Mouse (Mus musculus): ENCODE results near the gene Exoc3l4.

Gene Exoc3l4

GRCm38 (mm10) chr12:111436170-111436569, 19.4 kb downstream of the Exoc3l4 start:
- DNase-seq = no peak

DNA sequence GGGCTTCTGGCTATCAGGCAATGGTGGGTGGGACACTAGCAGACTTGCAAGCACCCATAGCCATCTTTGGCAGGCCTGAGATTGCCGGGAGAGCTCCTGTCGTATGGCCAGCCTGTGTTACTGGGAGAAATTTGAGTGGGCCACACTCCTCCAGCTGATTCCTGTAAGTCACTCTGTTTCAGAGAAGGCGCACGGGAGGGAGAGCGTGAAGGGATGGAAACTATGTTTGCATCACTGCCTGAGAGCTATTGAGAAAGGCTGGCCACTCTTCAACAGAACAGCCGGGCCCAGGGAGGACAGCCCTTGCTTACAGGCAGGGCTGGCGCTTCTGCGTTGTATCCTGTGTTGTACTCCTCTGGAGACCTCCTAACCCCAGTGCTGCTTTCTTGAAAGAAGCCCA, 19.8 kb downstream of the Exoc3l4 start:
- DNase-seq = no peak

DNA sequence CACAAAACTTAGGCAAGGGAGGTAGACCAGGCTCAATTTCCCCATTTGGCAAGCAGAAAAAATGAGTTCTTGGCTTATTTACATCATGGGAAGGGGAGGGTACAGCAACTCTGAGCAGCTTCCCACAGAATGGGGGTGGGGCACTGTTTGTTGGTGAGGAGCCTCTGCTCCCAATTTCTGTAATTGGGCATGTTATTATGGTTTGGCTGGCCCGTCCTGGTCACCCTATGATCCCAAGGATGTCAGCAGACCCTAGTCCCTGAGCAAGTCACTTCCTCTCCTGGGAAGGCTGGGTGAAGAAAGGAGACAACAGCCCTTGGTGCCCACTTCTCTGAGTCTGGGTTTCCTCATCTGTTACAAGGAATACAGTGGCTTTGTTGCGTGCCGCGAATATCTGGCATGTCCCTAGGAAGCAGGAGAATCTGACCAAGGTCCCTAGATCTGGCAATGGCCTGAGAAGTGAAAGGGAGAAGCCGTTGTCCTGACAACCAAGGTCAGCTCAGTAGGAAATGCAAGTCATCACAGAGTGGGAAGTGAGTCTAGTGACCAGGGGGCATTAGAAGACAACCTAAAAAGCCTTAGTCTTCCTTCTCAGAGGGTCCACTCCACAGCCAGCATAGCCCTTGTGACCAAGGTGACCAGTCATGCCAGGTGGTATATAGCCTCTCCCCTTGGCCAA, 20.5 kb downstream of the Exoc3l4 start:
- DNase-seq = no peak

- DNase-seq = no peak
Measured at GRCm38 (mm10) chr12:111438850-111439249, 22.0 kb downstream of the Exoc3l4 start.

GRCm38 (mm10) chr12:111440701-111441373, 24.0 kb downstream of the Exoc3l4 start:
- DNase-seq = no peak

- DNase-seq = no peak
Measured at GRCm38 (mm10) chr12:111441523-111441922, 24.7 kb downstream of the Exoc3l4 start.

GRCm38 (mm10) chr12:111442309-111443010, 25.6 kb downstream of the Exoc3l4 start, which contains the start of gene Tnfaip2:
TSS of gene Tnfaip2 (plus strand) at chr12:111442469.
- peak; percentile 98 for DNase-seq

GRCm38 (mm10) chr12:111443011-111443870, 26.4 kb downstream of the Exoc3l4 start:
- peak; percentile 91 for DNase-seq

- peak; percentile 59 for DNase-seq
Measured at GRCm38 (mm10) chr12:111443921-111444831, 27.4 kb downstream of the Exoc3l4 start.

DNA sequence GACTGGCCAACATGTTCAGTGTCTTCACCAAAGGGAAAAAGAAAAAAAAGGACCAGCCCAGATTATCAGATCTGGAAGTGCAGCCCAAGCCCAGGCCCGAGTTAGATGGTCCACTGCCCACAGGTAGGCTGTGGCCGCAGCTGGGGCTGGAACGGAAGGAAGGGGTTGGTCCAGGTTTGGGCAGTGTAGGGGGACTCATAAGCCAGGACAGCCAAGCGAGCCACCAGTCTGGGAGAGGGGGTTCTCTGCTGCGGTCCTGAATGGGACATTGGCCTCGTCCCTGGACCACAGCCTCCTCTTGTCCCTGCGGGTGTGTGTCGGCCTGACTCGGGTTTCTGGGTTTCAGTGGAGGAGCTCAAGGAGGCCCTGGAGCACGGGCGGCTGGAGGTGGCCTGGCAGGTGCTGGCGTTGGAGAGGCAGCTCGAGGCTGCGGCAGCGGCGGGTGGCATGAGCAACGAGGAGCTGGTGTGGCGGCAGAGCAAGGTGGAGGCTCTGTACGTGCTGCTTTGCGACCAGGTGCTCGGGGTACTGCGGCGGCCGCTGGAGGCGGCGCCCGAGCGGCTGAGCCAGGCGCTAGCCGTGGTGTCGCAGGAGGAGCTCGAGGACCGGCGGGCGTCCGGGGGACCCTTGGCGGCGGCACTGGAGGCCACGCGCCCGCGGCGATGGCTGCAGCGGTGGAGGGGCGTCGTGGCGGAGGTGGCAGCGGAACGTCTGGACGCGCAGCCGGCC, 28.5 kb downstream of the Exoc3l4 start:
- no peak for DNase-seq

GRCm38 (mm10) chr12:111445890-111446613, 29.2 kb downstream of the Exoc3l4 start:
- no peak for DNase-seq

DNA sequence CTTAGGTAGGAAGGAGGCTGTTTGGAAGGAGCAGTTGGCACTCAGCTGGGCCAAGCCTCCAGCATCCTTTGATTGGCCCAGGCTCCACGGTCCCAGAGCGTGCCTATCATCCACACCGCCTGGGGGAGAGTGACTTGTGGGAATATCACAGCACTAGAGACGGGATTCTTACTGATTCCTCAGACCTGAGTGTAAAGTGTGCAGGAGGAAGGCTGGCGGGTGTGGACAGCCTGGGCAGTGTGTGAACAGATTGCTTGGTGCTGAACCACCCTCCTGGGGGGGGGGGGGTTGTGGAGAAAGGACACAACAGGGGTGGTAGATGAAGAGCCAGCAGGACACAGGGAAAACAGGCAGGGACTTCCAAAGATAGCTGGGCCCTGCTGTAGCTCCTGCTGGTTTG, 29.9 kb downstream of the Exoc3l4 start:
- DNase-seq = no peak

- no peak for DNase-seq
Measured at GRCm38 (mm10) chr12:111447350-111447749, 30.5 kb downstream of the Exoc3l4 start.

DNA sequence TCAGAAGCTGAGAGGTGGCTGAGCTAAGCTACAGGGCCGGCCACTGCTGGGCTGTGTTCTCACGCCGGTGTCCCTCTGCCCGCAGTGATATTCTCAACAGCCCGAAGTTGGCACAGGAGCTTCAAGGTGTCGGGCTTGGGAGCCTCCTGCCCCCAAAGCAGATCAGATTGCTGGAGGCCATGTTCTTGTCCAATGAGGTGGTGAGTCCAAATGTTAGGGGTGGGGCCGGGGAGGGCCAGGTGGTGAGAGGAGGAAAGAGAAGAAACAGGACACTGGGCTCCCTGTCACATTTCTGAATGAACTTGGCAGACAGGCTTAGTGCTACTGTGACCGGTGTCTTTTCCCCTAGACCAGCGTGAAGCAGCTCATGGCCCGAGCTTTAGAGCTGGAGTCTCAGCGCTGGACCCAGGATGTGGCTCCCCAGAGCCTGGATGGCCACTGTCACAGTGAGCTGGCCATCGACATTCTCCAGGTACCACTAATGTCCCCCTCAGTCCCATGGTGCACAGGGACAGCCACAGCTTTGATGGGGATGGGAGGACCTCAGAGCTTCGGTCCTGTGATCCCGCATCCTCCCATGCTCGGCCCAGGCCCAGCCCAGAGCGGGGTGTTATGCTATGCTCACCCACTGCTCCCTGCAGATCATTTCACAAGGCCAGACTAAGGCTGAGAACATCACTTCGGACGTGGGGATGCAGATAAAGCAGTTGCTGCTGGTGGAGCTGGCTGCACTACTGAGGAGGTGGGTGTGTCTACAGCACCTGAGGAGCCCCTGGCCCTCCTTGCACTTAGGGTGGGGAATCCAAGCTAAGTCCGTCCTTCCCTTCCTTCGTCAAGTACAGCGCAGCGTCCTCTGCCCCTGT, 31.3 kb downstream of the Exoc3l4 start:
- DNase-seq = no peak

DNA sequence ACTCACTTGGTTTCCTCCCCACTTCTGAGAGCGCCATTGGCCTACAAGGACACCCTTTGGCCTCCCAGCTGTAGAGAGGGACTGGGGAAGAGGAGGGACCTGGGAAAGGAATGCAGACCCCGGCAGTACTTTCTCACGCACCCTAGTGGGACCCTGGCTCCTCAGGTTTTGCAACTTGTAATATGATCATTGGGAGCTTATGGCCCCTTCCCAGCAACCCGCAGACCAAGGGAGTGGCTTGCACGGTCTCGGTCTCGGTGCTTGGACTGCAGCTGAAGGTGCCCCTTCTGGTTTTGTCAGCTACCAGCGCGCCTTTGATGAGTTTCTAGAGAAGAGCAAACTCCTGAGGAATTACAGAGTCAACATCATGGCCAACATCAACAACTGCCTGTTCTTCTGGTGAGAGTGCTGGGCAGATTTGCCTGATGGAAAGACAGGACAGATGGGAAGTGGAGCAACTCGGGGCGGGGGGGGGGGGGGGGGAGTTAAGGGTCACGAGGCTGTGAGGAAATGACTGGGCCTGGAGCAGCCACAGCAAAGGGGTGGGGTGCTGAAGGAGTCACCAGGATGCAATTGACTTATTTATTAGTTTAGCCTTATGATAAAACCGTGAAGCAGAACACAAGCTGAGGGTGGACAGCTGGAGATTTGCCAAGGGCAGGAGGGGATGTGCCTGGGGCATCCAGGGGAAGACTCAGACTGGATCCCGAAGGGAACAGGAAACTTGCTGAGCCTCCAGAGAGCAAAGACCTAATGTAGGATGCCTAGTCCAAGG, 32.3 kb downstream of the Exoc3l4 start:
- no peak for DNase-seq

DNA sequence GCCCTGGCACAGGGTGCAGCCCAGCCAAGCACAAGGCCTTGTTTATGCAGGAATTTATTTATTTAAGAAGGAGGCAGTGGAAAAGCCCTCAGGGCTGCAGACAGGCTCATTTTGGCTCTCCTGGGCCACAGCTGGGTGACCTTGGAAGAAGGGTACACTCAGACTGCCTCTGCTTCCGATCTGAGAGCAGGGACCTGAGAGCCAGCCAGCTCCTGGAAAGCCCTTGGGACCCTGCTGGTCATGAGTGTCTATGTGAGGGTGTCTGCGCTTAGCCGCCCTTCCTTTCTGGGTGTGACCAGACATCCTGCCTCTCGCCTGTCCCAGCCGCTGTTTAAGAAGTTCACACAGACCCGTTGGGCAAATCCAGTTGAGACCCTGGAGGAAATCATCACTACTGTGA, 33.5 kb downstream of the Exoc3l4 start:
- DNase-seq = no peak

DNA sequence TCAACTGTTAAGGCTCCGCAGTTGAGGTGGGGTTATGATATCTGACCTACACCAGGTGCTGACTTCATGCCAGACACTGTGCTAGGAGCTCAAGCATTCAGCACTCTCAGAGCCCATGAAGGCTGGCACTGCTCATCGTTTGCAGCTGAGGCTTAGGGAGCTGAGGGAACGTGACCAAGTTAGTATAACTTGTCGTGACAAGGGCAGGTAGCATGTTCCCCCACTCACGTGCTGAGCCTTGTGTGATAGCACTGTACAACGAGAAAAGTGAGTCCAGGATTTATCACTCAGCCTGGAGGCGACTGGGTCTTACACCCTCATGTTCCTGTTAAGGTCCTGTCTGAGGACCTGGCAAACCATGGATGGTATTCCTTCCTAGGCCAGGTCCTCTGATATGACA, 34.7 kb downstream of the Exoc3l4 start:
- DNase-seq = no peak

- no peak for DNase-seq
Measured at GRCm38 (mm10) chr12:111454021-111454420, 37.2 kb downstream of the Exoc3l4 start.
